Mouse (Mus musculus) cerebellum, adult 11-12 months (tissue): ENCODE results near the gene Garem2.

Experiments
- DNase-seq: peaks from one replicate; pipeline ENCODE4 v3.0.0; 2022

Garem2 gene

DNA sequence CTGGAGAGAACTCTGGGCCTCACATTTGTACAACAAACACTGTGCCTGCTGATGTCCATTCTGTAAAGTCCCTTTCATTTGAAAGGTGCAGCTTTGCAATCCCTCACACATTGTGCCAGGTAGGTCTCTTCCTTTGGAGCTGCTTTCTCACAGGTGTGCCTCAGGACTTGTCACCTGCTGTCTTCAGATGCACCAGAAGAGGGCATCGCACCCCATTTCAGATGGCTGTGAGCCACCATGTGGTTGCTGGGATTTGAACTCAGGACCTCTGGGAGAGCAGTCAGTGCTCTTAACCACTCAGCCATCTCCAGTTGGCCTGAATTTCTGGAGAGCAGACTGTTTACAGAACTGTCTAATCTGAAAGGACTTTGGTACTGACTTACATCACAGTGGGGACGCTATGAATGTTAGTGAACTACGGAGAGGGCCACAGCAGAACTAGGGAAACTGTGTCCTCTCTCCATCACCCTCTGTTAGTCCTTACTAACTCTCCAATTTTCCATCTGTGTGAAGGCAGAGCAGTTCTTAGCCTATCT, 7.6 kb downstream of the Garem2 start:
- no peak for DNase-seq

DNA sequence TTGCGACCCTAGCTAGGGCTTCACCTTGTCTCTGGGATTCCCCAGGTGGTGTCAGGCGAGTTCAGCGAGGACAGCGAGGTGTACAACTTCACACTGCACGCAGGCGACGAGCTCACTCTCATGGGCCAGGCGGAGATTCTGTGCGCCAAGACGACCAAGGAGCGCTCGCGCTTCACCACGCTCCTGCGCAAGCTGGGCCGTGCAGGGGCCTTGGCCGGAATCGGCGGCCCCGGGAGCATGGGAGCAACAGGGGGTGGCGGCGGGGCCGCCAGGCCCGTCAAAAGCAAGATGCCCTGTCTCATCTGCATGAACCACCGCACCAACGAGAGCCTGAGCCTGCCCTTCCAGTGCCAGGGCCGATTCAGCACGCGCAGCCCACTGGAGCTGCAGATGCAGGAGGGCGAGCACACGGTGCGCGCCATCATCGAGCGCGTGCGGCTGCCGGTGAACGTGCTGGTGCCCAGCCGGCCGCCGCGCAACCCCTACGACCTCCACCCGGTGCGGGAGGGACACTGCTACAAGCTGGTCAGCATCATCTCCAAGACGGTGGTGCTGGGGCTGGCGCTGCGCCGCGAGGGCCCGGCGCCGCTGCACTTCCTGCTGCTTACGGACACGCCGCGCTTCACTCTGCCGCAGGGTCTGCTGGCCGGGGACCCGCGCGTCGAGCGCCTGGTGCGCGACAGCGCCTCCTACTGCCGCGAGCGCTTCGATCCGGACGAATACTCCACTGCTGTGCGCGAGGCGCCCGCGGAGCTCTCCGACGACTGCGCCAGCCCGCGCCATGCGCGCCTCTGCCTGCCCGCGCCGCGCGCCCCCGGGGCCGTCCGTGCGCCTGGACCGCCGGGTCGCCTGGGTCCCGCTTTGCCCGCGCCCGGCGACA, 9.2 kb downstream of the Garem2 start:
- no peak for DNase-seq

DNA sequence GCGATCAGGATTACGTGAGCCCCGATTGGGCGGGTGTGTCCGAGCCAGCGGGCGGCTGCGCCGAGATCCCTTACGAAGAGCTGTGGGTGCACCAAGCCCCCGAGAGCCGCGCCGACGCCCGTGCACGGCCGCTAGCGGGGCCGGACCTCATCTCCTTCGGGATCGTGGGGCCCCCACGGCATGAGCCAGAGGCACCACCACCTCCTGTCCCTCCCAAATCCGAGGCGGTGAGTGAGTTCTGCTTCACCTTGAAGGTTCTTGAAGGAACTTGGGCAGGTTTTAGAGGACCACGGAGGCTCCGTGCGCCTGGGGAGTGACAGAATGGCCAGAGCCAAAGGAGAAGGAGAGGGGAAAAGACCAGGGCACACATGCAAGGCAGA, 9.8 kb downstream of the Garem2 start:
- DNase-seq: no peak

DNA sequence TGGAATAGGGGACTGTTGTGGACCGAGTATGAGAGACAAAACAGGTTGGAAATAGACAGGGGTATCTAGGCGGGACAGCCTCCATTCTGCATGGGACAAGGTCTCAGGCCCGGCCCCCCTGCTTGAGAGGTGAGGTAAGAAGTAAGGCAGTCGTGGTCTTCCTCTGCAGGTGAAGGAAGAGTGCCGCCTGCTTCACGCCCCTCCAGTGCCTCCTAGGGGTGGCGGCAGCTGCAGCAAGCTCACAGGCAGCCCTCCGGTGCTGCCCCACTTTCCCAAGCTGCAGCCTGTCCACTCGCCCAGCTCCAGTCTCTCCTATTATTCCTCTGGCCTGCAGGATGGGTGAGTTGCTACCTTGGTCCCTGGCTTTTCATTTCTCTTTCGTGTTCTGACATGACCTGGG, 10.8 kb downstream of the Garem2 start:
- no peak for DNase-seq

DNA sequence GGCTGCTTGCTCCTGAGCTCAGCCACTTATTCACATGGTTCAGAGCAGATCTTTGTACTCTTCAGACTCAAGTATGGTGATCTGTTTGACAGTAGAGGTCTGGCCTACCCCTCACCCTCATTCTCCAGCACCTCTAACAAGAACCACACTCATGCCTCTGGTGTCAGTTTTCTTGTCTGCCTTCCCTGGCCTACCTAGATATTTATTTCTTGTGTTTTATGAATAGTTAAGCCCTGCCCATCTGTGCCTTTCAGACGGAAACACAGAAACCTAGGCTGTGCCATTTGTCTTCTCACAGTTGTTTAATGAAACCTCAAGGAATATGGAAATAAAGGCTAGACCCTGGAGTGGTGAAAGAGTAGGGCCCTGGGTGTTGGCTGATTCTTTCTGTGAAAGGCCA, 13.1 kb downstream of the Garem2 start:
- DNase-seq: no peak

DNA sequence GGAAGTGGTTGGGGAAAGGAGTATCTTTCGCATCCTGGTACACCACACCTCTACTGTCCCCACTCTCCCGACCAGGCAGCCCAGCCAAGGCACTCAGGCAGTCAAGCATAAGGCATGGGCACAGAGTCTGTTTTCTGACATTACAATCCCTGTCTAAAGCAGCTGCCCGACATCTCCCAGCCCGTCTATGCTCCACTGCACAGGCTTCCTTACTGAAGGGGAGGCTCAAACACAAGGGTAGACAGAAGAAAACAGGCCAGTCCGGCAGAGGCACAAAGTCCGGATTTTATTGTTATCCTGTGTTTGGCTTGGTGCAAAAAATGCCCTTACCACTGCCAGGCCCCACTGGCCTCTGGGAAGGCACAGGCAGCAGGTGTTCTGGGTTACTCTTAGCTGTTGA, 14.2 kb downstream of the Garem2 start:
- no peak for DNase-seq

DNA sequence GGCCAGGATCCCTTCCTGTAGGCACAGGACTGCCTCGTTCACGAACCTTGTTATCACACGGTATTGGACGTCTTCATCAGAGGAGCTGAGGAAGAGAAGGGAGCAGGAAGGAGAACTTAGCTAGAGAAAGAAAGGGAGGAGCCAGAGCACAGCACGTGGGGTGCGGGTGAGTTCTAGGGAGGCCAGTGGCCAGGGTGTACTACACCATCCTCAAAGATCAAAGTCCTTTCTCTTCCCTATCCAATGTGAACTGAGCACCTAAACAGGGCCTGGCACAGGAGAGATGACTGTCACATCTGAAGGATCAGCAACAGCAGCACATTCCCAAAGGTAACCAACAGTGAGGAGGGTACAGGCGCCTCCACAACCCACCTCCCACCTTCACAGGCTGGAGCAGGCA, 15.1 kb downstream of the Garem2 start:
- no peak for DNase-seq

DNA sequence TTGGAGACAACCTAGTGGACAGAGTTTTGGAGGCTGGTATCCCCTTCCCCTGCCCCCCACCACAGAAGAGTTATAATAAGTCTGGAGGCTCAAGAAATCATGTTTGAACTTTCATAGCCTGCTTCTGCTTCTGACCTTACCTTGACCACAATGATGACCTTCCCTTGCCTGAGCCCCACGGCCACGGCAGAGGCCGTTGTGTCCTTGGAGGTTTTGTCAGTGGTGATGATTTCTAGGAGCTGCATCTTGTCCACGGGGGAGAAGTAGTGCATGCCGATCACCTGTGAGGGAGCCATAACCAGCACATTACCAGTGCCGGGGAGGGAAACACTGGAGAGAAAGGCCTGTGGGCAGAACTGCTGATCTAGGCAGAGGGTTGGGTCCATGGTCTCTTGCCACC, 17.5 kb downstream of the Garem2 start:
- no peak for DNase-seq

DNA sequence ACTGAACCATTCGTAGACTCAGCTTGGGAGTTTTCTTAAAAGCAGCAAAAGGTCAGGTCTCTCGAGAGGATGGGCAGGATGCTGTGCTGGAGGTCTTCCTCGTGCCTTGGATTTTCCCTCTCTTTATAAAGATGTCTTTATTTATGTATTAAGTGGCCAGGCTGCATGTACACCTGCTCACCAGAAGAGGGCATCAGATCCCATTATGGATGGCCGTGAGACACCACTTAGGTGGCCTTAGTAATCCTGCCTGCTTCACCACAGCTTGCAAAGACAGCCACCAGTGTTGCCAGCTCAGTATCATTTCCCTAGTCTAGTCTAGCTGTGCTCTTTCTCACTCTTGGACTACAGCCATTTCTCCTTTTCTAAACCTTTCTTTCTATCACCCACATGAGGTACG, 20.6 kb downstream of the Garem2 start:
- DNase-seq: no peak

DNA sequence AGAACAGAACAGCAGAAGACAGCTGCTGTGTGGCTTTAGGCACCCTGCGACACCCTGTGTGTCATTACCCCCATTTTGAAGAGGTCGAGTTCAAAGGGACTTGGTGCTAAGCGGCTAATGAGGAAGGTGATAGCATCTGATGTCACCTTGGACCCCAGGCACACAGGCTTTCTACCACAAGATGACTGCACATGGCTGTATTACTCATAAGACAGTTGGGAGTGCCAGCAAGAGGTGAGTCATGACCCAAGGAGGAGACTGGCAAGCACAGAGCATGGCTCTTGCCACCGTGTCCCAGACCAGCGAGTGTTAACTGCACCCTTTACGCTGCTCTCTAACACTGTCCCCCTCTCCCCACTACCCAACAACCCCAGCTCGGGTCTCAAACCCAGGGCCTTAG, 21.8 kb downstream of the Garem2 start:
- no peak for DNase-seq

DNA sequence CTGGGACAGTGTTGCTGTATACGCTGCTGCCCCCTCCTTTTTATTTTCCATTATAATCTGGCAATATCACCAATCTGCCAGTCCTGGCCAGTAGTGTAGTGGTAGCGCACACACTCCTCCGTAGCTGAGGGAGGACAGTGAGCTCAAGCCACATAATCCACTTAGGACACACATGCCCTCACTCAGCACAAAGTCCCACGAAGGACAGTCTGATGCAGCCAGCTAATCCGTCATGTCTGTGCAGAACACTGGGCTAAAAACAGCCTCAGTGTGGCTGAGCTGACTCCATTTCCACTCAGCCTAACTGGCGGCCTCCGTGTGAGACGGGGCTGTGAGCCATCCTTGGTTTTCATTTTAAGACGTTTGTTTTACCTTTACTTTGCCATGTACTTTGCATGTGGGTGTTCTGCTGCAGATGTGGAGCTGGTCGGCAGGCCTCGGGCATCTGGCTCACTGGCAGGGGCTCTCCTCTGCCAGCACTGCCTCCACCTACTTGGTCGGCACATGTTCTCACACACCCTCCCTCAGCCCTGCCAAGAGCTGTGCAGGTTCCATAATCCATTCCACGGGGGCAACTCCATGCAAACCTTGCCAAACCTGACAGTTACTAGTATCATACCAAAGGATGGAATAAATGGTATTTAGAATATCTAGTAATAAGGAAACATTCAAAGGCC, 23.1 kb downstream of the Garem2 start:
- no peak for DNase-seq

DNA sequence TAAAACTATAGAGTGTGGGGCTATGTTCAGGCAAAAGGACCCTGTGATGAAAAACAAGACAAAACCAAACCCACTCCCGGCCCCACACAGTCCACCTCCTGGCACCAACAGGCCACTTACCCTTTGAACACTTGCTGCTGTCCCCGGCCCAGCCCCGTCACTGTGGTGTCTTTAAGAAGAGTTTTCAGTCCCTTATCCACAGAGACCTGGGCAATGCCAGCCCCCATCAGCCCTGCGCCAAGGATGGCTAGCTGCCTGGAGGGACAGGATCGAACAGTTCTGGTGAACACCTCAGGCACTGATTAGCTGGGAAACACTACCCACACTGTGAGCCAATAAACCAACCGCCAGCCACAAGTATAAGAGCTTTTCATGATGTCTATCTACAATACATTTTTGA, 23.7 kb downstream of the Garem2 start:
- no peak for DNase-seq

DNA sequence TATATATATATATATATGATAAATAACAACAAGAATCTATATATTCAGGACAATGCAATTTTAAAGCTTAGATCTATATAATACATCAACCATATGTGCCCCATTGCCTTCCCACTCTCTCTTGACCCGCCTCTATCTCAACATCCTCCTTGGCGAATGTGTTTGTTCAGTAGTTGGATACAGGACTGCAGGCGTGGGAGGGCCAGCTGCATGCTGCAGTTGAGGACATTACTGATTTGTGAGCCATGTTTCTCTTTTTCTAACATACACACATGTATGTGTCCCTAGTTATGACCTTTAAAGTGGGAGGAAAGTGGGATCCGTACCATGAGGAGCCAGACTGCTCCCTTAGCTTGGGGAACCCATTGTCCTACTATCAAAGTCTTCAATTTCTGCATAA, 26.3 kb downstream of the Garem2 start:
- no peak for DNase-seq

DNA sequence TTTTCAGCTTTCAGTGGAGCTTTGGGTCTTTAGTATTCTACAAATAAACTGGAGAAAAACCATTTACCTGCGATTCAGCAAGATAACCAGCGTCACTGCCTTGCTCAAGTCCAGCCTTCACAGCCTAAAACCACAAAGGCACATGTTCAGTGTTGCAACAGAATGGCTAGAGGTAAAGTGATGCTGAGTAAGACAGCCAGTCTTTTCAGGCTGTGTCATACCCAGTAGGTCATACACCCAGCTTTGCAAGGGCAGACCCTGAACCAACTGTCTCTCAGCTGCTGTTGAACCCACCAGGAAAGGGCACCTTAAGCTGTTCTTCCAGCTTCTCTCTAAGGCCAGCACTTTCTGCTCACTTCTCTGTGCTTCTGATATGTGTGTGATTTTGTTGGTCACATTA, 27.2 kb downstream of the Garem2 start:
- DNase-seq: no peak

DNA sequence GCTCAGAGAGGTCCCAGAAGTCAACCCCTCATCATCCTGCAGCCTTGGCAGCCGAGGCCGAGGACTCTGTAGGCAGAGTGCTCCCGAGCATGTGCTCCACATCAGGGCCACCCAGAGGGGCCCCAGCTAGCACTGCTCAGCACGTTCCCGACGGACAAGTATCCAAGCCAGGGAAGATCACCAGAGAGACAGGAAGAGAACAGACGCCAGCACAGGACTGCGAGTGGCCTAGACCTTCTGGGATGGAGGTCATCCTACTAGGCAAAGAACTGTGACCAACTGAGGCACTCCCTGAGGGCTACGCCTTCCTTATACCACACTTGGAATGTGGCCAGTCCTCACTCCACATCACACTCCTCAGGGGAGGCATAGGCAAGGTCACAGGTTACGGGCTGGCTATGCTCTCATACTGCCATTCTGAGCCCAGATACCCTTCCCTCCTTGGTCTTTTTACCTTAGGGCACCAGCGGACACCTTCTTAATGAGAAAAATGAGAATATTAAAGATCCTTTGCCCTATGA, 30.8 kb downstream of the Garem2 start:
- no peak for DNase-seq

DNA sequence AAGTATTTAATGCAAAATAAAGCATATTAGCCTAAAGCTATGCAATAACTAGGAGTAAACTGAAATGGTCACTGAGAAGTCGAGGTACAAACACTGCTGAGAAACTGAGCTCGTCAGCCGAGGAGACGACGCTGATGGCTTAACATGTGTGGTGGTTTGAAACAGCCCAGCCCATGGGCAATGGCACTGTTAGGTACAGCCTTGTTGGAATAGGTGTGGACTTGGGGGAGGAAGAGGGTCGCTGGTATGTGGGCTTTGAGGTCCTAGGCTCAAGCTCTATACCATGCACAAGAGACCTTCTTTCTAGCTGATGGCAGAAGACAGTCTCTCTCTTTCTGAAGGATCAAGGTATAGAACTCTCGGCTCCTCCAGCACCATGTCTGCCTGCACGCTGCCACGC, 32.3 kb downstream of the Garem2 start:
- DNase-seq: no peak

DNA sequence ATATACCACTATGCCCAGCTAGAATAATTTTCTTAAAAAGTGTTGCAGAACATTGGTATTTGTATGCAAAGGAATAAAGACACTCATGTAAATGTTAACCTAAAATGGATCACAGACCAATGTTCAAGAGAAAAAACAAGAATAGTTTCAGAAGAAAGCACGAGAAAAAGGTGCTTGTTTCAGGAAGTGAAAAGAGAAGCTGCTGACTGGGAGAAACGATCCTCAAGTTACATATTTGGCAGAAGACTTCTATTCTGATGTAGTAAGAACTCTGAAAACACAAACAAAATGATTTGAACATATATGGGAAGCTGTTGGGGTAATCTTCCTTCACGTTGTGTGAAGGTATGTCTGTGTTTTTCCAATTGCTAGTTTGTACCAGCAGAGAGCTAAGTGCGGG, 33.2 kb downstream of the Garem2 start:
- no peak for DNase-seq

DNA sequence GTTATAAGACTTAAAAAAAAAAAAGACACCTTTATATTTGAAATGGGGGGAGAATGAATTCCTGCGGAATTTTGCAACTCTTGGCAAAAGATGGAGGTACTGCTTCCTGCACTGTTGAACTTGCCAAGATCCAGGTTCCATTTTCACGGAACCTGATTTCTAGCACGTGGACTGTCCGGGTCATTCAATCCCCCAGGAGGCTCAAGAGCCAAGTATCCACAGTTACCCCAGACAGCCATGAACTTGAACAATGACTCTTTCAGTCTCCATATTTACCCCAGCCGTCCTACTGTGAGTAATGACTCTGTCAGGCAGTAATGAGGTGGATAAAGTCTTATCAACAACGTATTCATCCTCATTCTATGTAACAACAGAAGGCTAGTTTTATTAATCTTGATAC, 41.6 kb downstream of the Garem2 start:
- no peak for DNase-seq

DNA sequence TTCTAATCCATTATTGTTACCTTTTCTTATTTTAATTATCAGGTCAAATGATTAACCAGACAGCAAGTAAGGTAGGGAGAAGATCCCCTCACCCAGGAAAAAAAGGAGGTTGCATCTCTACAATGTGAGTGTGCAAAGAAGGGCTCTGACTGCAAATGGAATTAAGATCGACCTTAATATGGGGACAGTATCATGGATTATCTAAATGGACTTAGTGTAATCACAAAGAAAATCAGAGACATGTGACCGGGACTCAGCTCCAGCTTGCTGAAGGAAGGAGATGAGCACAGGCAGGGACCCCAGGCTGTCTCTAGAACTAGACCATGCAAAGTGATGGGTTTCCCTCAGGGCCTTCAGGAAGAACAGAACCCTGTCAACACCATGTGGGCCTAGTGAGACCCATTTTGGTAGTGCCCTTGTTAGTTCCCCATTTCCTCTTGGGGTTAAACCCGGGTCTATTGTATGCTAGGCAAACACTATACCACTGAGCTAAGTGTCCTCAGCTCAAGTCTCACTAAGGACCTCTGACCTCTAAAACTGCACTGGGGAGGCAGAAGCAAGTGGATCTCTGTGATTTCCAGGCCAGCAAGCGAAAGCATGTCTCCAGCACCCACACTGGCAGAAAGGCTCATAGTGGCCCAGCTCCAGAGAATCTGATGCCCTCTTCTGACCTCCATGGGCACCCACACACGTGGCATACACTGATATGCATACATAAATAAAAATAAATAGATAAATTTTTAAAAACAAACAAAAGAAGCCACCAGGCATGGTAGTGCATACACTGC, 43.4 kb downstream of the Garem2 start:
- no peak for DNase-seq

DNA sequence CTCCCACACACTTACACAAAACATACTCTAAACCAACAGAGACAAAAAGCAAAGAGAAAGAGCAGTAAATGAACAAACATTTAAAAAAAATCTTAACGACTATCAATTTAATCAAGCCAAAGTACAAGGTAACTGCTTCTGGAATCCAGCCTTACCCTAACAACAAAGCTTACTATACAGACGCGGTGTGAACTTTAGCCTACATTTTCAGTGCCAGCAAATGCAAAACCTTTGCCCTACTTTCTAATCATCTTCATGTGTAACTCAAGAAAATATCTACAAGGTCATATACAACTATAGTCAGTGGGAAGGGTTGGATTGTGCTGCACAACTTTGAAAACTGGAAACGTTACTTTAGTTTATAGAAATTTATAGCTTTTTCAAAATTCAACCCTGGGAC, 47.0 kb downstream of the Garem2 start:
- DNase-seq: no peak

DNA sequence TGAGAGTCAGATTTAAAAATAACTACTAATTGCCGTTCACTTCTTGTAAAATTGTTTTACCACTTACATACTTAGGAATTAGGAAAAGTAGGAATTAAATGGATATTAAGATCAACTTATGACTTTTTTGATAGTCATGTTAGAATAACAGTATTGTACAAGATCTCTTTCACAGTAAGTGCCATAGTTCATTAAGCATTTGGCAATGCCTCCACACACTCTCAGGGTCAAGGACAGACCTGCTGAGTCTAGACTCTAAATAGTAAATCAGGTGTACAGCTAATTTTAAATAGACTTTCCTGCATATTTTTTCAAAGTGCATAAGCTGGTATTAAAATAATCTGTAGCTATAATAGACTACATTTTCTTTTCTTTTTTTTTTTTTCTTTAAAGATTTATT, 47.5 kb downstream of the Garem2 start:
- DNase-seq: no peak

DNA sequence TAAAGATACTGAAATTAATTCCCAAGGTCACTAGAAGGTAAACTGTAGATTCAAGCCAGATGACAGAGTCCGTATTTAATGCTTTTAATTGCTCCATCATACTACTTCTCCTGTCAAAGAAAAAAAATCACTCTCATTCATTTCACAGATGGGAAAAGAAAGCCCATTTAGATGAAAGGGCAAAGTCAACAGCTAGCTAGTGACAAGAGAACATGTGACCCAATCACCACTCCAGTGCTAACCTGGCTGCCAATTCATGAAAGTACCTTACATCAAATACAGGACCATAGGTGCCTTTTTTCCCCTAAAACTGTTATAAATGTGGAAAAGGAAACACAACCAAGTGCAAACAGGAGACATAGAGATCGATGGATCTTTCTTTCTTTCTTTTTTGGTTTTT, 48.3 kb downstream of the Garem2 start:
- DNase-seq: no peak

DNA sequence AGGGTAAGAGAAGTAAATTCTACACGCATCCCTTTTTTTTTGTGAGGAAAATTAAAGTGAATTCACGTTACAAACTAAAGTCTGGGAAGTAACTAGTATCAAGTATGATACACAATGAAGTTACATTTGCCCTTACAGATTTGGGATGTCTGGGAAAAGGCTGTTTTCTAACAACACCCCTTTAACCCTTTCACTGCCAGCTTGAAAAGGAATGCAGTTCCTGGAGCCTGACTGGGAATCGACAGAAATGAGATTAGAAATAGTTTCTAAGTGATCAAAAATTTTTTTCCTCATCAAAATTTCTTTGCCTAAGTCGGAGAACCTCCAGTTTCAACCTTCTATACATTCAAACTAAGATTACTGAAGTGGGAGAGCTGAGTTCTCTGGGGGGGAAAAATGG, 49.1 kb downstream of the Garem2 start:
- no peak for DNase-seq
